Mouse (Mus musculus) thymus, adult 2 months (tissue): Measurements from ENCODE around the gene Zfp444.

Experiments
- CTCF ChIP-seq: fragments of 200-500 bp; IDR thresholded peaks from 2 replicates; pipeline ENCODE4 v1.5.1; 2012; ENCODE audit warnings: mild to moderate bottlenecking, control low read depth, low read length, moderate library complexity, borderline replicate concordance; ENCODE audit not compliant: control insufficient read depth, poor library complexity, insufficient read depth; ENCODE audit errors: extremely low read depth
- POLR2A ChIP-seq: fragments of 200-500 bp; IDR thresholded peaks from 2 replicates; pipeline ENCODE4 v1.6.1; 2012; ENCODE audit warnings: mild to moderate bottlenecking, low read length, control low read depth, moderate library complexity; ENCODE audit not compliant: control insufficient read depth, poor library complexity, insufficient read depth; ENCODE audit errors: extremely low read depth

- TF ChIP-seq CTCF: no peak
- no peak for TF ChIP-seq POLR2A
Observed at GRCm38 (mm10) chr7:6130346-6130745, 41.7 kb upstream of the Zfp444 start.
